16 mouse cellular contexts compared by ENCODE assay signal in genomic region chr11:4192757-4193156, GRCm38 (mm10). TPM values are rescaled to one million over a fixed set of nuclear protein-coding genes. Genes with fewer than 3 reads are reported as not detected.
A peak's percentile ranks its signal among the peaks of the same experiment; 100 is the strongest.
DNase-seq lines count a peak whose midpoint lies in the region; ATAC-seq and TF ChIP-seq lines count a peak whose summit lies in the region.
"Had no signal": no experiment of that assay in that cellular context is flagged by ENCODE, and none has a peak within 500 bp of the region (broad histone marks: within the 10 kb centered on the region; RNA-seq: fewer than 3 reads in every experiment).

No protein-coding gene starts in this region.

- H3K27me3 ChIP-seq in kidney, embryonic 14.5 days (ENCODE audit: control insufficient read depth, insufficient read depth, low read length): no peaks in the 10 kb centered on the region
- H3K27me3 ChIP-seq in kidney, embryonic 16.5 days (ENCODE audit: insufficient read depth, low read length): no peaks in the 10 kb centered on the region
- H3K27me3 ChIP-seq in limb, embryonic 14.5 days (ENCODE audit: control insufficient read depth, insufficient read depth, low read length): no peaks in the 10 kb centered on the region

- no peak overlapping the region for H3K4me2 ChIP-seq in kidney, embryonic 14.5 days (replicated peaks; ENCODE audit: low read depth, low read length)
- no peak overlapping the region for H3K4me2 ChIP-seq in kidney, embryonic 16.5 days (replicated peaks; ENCODE audit: low read depth, low read length)
- no peak overlapping the region for H3K4me2 ChIP-seq in limb, embryonic 14.5 days (replicated peaks; ENCODE audit: low read depth, low read length, severe bottlenecking)

- H3K27ac ChIP-seq in kidney, embryonic 14.5 days (ENCODE audit: low read depth, low read length): peak overlapping the region; percentile 14; the same call in 1 of the 2 replicates
- H3K27ac ChIP-seq in kidney, embryonic 16.5 days (ENCODE audit: low read length): no peak overlapping the region; the same call in 1 of the 2 replicates
- H3K27ac ChIP-seq in limb, embryonic 14.5 days (replicated peaks; ENCODE audit: low read depth, low read length): peak overlapping the region; percentile 74
- H3K27ac ChIP-seq: heart, embryonic 10.5 days had no signal

- H3K36me3 ChIP-seq in kidney, embryonic 14.5 days (ENCODE audit: control insufficient read depth, insufficient read depth, low read length): no peaks in the 10 kb centered on the region
- no peaks in the 10 kb centered on the region for H3K36me3 ChIP-seq in kidney, embryonic 16.5 days (ENCODE audit: insufficient read depth, low read length)
- no peaks in the 10 kb centered on the region; the same call in 1 of the 2 replicates for H3K36me3 ChIP-seq in limb, embryonic 14.5 days (ENCODE audit: control insufficient read depth, insufficient read depth, low read length)
- H3K36me3 ChIP-seq: heart, embryonic 10.5 days had no signal

- H3K9ac ChIP-seq in kidney, embryonic 14.5 days (ENCODE audit: low read depth, low read length): no peak overlapping the region; the same call in 1 of the 2 replicates
- H3K9ac ChIP-seq in kidney, embryonic 16.5 days (replicated peaks; ENCODE audit: low read length): no peak overlapping the region
- H3K9ac ChIP-seq in limb, embryonic 14.5 days (ENCODE audit: low read depth, low read length, severe bottlenecking): 0 out of 2 replicates have a peak overlapping the region, but pooled peaks have one; percentile 3
- H3K9ac ChIP-seq: forebrain, postnatal 0 days had no signal

- peak; percentile 21 for DNase-seq in urinary bladder, adult 2 months (ENCODE audit: low spot score)
- DNase-seq in urinary bladder, postnatal 36 days (ENCODE audit: low spot score in 2 of 2): no peak
- DNase-seq in limb, embryonic 14.5 days (ENCODE audit: low spot score): no peak
- no peak for DNase-seq in frontal cortex, adult 2 months (ENCODE audit: extremely low spot score in 1 of 2, low spot score in 1 of 2)
- DNase-seq in spleen, postnatal 14 days (ENCODE audit: low spot score in 2 of 2): no peak
- DNase-seq: adrenal gland, postnatal 14 days; cerebellum, adult 9-10 months; forebrain, postnatal 0 days; gastrocnemius, postnatal 25 days; lung, adult 2 months had no signal

- peaks cover 51% of the 10 kb centered on the region for H3K4me1 ChIP-seq in kidney, embryonic 14.5 days (ENCODE audit: control insufficient read depth, insufficient read depth, low read length)
- peaks cover 66% of the 10 kb centered on the region for H3K4me1 ChIP-seq in kidney, embryonic 16.5 days (ENCODE audit: insufficient read depth, low read length)
- H3K4me1 ChIP-seq in limb, embryonic 14.5 days (ENCODE audit: control insufficient read depth, insufficient read depth, low read length): peaks cover 29% of the 10 kb centered on the region

- ATAC-seq in kidney, embryonic 14.5 days (ENCODE audit: low FRiP score, low TSS enrichment): no peak
- ATAC-seq in kidney, embryonic 16.5 days (ENCODE audit: low FRiP score, low TSS enrichment): no peak
- ATAC-seq in limb, embryonic 14.5 days (ENCODE audit: low FRiP score, low read depth): 0 out of 2 replicates have a peak, but pooled peaks have one; percentile 47
- ATAC-seq: forebrain, postnatal 0 days had no signal

- 76% methylated on average over 3 of the region's 3 CpGs for WGBS in kidney, embryonic 14.5 days
- 77% methylated on average over 3 of the region's 3 CpGs for WGBS in kidney, embryonic 16.5 days
- 67% methylated on average over 3 of the region's 3 CpGs for WGBS in limb, embryonic 14.5 days

- no peak overlapping the region for H3K4me3 ChIP-seq in kidney, embryonic 14.5 days (ENCODE audit: low read length)
- H3K4me3 ChIP-seq in kidney, embryonic 16.5 days (ENCODE audit: low read length): no peak overlapping the region
- H3K4me3 ChIP-seq in limb, embryonic 14.5 days (replicated peaks; ENCODE audit: low read length): no peak overlapping the region
- H3K4me3 ChIP-seq: heart, embryonic 10.5 days; megakaryocyte, embryonic 14.5 days had no signal

- H3K9me3 ChIP-seq in kidney, embryonic 14.5 days (ENCODE audit: control insufficient read depth, low read length): no peaks in the 10 kb centered on the region
- H3K9me3 ChIP-seq in kidney, embryonic 16.5 days (ENCODE audit: low read length): no peaks in the 10 kb centered on the region
- no peaks in the 10 kb centered on the region for H3K9me3 ChIP-seq in limb, embryonic 14.5 days (ENCODE audit: control insufficient read depth, low read length)
- H3K9me3 ChIP-seq: heart, embryonic 10.5 days; megakaryocyte, embryonic 14.5 days had no signal

- no peak for TF ChIP-seq POLR2A in limb, embryonic 14.5 days (IDR thresholded peaks at IDR 0.05; ENCODE audit: borderline replicate concordance, extremely low read depth, insufficient read depth, insufficient read length)

RNA-seq across cellular contexts. Expression of gene Tbc1d10a, which starts 6.2 kb away (rescaled TPM):
- 28.8 and 29.7 TPM in 2 replicates for polyA plus RNA-seq in kidney, embryonic 14.5 days (2014; fragmentation: Nextera tagmentation; extraction: Ambion mirVana)
- polyA plus RNA-seq in kidney, embryonic 16.5 days (2015; fragmentation: Nextera tagmentation; extraction: Ambion mirVana): 49.0 and 51.3 TPM in 2 replicates
- polyA plus RNA-seq in urinary bladder, adult 2 months (2012; rRNA removed): 92.5 and 137 TPM in 2 replicates
- 66.3 and 79.5 TPM in 2 replicates for polyA plus RNA-seq in limb, embryonic 14.5 days (2012; rRNA removed)
- 37.6 and 38.8 TPM in 2 replicates for polyA plus RNA-seq in limb, embryonic 14.5 days (2014; fragmentation: Nextera tagmentation; extraction: Ambion mirVana)
- polyA plus RNA-seq in frontal cortex, adult 2 months (2012; rRNA removed): 56.4 and 59.0 TPM in 2 replicates

RNA-seq across cellular contexts. Expression of gene Castor1, which starts 25.3 kb away (rescaled TPM):
- polyA plus RNA-seq in kidney, embryonic 14.5 days (2014; fragmentation: Nextera tagmentation; extraction: Ambion mirVana): 2.7 and 5.3 TPM in 2 replicates
- 6.8 and 7.6 TPM in 2 replicates for polyA plus RNA-seq in kidney, embryonic 16.5 days (2015; fragmentation: Nextera tagmentation; extraction: Ambion mirVana)
- polyA plus RNA-seq in urinary bladder, adult 2 months (2012; rRNA removed): 19.7 and 19.8 TPM in 2 replicates
- 10.6 and 12.4 TPM in 2 replicates for polyA plus RNA-seq in limb, embryonic 14.5 days (2012; rRNA removed)
- 10.3 and 13.9 TPM in 2 replicates for polyA plus RNA-seq in limb, embryonic 14.5 days (2014; fragmentation: Nextera tagmentation; extraction: Ambion mirVana)
- 4.5 and 5.2 TPM in 2 replicates for polyA plus RNA-seq in frontal cortex, adult 2 months (2012; rRNA removed)

RNA-seq across cellular contexts. Expression of gene Sf3a1, which starts 32.6 kb away (rescaled TPM):
- polyA plus RNA-seq in kidney, embryonic 14.5 days (2014; fragmentation: Nextera tagmentation; extraction: Ambion mirVana): 55.7 and 72.5 TPM in 2 replicates
- polyA plus RNA-seq in kidney, embryonic 16.5 days (2015; fragmentation: Nextera tagmentation; extraction: Ambion mirVana): 54.5 and 65.5 TPM in 2 replicates
- 21.6 and 28.5 TPM in 2 replicates for polyA plus RNA-seq in urinary bladder, adult 2 months (2012; rRNA removed)
- polyA plus RNA-seq in limb, embryonic 14.5 days (2012; rRNA removed): 67.5 and 73.4 TPM in 2 replicates
- polyA plus RNA-seq in limb, embryonic 14.5 days (2014; fragmentation: Nextera tagmentation; extraction: Ambion mirVana): 54.7 and 62.2 TPM in 2 replicates
- 45.6 and 49.0 TPM in 2 replicates for polyA plus RNA-seq in frontal cortex, adult 2 months (2012; rRNA removed)

RNA-seq across cellular contexts. Expression of gene Ccdc157, which starts 32.7 kb away (rescaled TPM):
- polyA plus RNA-seq in kidney, embryonic 14.5 days (2014; fragmentation: Nextera tagmentation; extraction: Ambion mirVana): 4.3 and 6.8 TPM in 2 replicates
- 9.4 and 10.7 TPM in 2 replicates for polyA plus RNA-seq in kidney, embryonic 16.5 days (2015; fragmentation: Nextera tagmentation; extraction: Ambion mirVana)
- polyA plus RNA-seq in urinary bladder, adult 2 months (2012; rRNA removed): 13.8 and 14.2 TPM in 2 replicates
- polyA plus RNA-seq in limb, embryonic 14.5 days (2012; rRNA removed): 26.1 and 28.4 TPM in 2 replicates
- polyA plus RNA-seq in limb, embryonic 14.5 days (2014; fragmentation: Nextera tagmentation; extraction: Ambion mirVana): 6.6 and 7.6 TPM in 2 replicates
- polyA plus RNA-seq in frontal cortex, adult 2 months (2012; rRNA removed): 22.5 and 23.8 TPM in 2 replicates

RNA-seq across cellular contexts. Expression of gene Osm, which starts 43.5 kb away (rescaled TPM):
- polyA plus RNA-seq in kidney, embryonic 14.5 days (2014; fragmentation: Nextera tagmentation; extraction: Ambion mirVana): not detected in 2 replicates
- not detected in 2 replicates for polyA plus RNA-seq in kidney, embryonic 16.5 days (2015; fragmentation: Nextera tagmentation; extraction: Ambion mirVana)
- 0.28 and 0.39 TPM in 2 replicates for polyA plus RNA-seq in urinary bladder, adult 2 months (2012; rRNA removed)
- 0.26 and 0.33 TPM in 2 replicates for polyA plus RNA-seq in limb, embryonic 14.5 days (2012; rRNA removed)
- 0.17 and 0.18 TPM in 2 replicates for polyA plus RNA-seq in limb, embryonic 14.5 days (2014; fragmentation: Nextera tagmentation; extraction: Ambion mirVana)
- 0.08 and 0.18 TPM in 2 replicates for polyA plus RNA-seq in frontal cortex, adult 2 months (2012; rRNA removed)
- polyA plus RNA-seq: intestine, embryonic 14.5 days; liver, adult 2 months had no signal
